Mouse (Mus musculus) olfactory bulb, adult 2 months (tissue): ENCODE measurements around the gene Tpx2.

ENCODE experiments used
- CTCF ChIP-seq: fragments of 200-500 bp; IDR thresholded peaks from 2 replicates; pipeline ENCODE4 v1.5.1; 2012; ENCODE audit warnings: low read depth, mild to moderate bottlenecking, low read length, moderate library complexity; ENCODE audit not compliant: insufficient read depth
- POLR2A ChIP-seq: fragments of 200-500 bp; IDR thresholded peaks from 2 replicates; pipeline ENCODE4 v1.6.1; 2012; ENCODE audit warnings: mild to moderate bottlenecking, low read depth, low read length, moderate library complexity; ENCODE audit not compliant: insufficient read depth

GRCm38 (mm10) chr2:152915453-152915852 lies 67.7 kb downstream of the Tpx2 start:
- TF ChIP-seq CTCF (no peak), POLR2A (no peak)
